25 mouse cellular contexts compared by ENCODE assay signal in the genomic region with DNA sequence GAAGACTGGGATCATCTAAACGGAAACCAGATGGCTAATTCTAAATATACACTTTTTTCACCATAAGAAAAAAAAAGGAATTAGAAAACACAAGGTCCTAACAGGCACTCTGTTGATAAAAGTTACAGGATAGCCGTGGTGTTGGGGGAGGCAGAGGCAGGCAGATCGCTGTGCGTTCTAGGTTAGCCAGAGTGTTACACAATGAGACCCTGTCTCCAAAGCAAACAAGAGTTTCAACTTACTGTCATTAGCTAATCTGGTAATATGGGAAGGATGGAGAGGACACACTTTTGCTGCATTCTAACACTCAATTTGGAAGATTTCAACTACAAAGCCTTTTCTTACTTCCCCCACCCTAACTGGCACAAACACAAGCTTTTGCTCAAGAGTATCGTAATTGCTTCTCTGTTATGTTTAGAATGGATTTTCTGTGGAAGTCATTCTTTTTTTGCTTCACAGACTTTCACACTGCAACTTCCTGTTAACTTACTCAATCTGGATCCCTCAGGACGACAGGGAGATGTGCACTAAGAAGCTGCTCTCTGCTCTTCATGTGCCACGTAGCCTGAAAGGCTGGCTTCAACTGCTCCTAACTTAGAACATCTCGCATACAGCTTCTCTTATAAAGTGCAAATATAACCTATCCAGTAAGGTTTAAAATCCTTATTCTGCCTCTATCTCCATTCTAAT. TPM values are rescaled to one million over a fixed set of nuclear protein-coding genes. Genes with fewer than 3 reads are reported as not detected.
DNase-seq lines count a peak whose midpoint lies in the region; ATAC-seq and TF ChIP-seq lines count a peak whose summit lies in the region.
"Had no signal": no experiment of that assay in that cellular context is flagged by ENCODE, and none has a peak within 500 bp of the region (broad histone marks: within the 10 kb centered on the region; RNA-seq: fewer than 3 reads in every experiment).

No protein-coding gene starts in this region.

- no peaks in the 10 kb centered on the region for H3K27me3 ChIP-seq in forebrain, postnatal 0 days (ENCODE audit: insufficient read depth, low read length)
- H3K27me3 ChIP-seq in forebrain, embryonic 10.5 days (ENCODE audit: poor library complexity, severe bottlenecking): no peaks in the 10 kb centered on the region
- H3K27me3 ChIP-seq in liver, adult 2 months (ENCODE audit: control insufficient read depth, insufficient read depth, low read length): no peaks in the 10 kb centered on the region
- no peaks in the 10 kb centered on the region for H3K27me3 ChIP-seq in liver, postnatal 0 days (ENCODE audit: insufficient read depth, low read length)
- H3K27me3 ChIP-seq in lung, postnatal 0 days (replicated peaks; ENCODE audit: insufficient read depth, low read length): no peaks in the 10 kb centered on the region
- H3K27me3 ChIP-seq: embryonic facial prominence, embryonic 13.5 days; forebrain, embryonic 13.5 days; heart, embryonic 13.5 days; hindbrain, embryonic 12.5 days had no signal

- H3K36me3 ChIP-seq in forebrain, postnatal 0 days (ENCODE audit: insufficient read depth): no peaks in the 10 kb centered on the region
- no peaks in the 10 kb centered on the region; the same call in 1 of the 2 replicates for H3K36me3 ChIP-seq in forebrain, embryonic 10.5 days (replicated peaks)
- H3K36me3 ChIP-seq in liver, adult 2 months (ENCODE audit: control insufficient read depth, insufficient read depth, low read length): no peaks in the 10 kb centered on the region
- 0 out of 2 replicates have a peak, but pooled peaks cover 2% of the 10 kb centered on the region for H3K36me3 ChIP-seq in liver, postnatal 0 days (replicated peaks; ENCODE audit: insufficient read depth, low read length)
- H3K36me3 ChIP-seq in lung, postnatal 0 days (ENCODE audit: insufficient read depth, low read length): no peaks in the 10 kb centered on the region
- H3K36me3 ChIP-seq: embryonic facial prominence, embryonic 13.5 days; hindbrain, embryonic 12.5 days had no signal

- H3K4me2 ChIP-seq in forebrain, postnatal 0 days (ENCODE audit: low read depth): no peak overlapping the region
- no peak overlapping the region for H3K4me2 ChIP-seq in liver, postnatal 0 days (ENCODE audit: low read depth, low read length)
- H3K4me2 ChIP-seq in lung, postnatal 0 days (replicated peaks; ENCODE audit: low read depth, low read length): no peak overlapping the region
- H3K4me2 ChIP-seq: embryonic facial prominence, embryonic 13.5 days; forebrain, embryonic 13.5 days; heart, embryonic 13.5 days; hindbrain, embryonic 12.5 days had no signal

- WGBS in forebrain, postnatal 0 days: 77% methylated on average over 8 of the region's 8 CpGs
- 81% methylated on average over 8 of the region's 8 CpGs for WGBS in forebrain, embryonic 10.5 days
- WGBS in liver, adult 2 months: 48% methylated on average over 8 of the region's 8 CpGs
- 59% methylated on average over 8 of the region's 8 CpGs for WGBS in liver, postnatal 0 days (ENCODE audit: insufficient replicate concordance)
- 54% methylated on average over 8 of the region's 8 CpGs for WGBS in lung, postnatal 0 days

- H3K9me3 ChIP-seq in forebrain, postnatal 0 days (ENCODE audit: low read length): no peaks in the 10 kb centered on the region
- no peaks in the 10 kb centered on the region for H3K9me3 ChIP-seq in forebrain, embryonic 10.5 days
- no peaks in the 10 kb centered on the region for H3K9me3 ChIP-seq in liver, postnatal 0 days (ENCODE audit: low read length)
- H3K9me3 ChIP-seq in lung, postnatal 0 days (ENCODE audit: low read length): no peaks in the 10 kb centered on the region
- H3K9me3 ChIP-seq: embryonic facial prominence, embryonic 13.5 days; forebrain, embryonic 13.5 days; heart, embryonic 13.5 days; hindbrain, embryonic 12.5 days had no signal

- no peaks in the 10 kb centered on the region for H3K79me2 ChIP-seq in liver, adult 2 months (ENCODE audit: control insufficient read depth, insufficient read depth, low read length)

- TF ChIP-seq CTCF in forebrain, postnatal 0 days (IDR thresholded peaks at IDR 0.05; ENCODE audit: low read depth): no peak
- TF ChIP-seq CTCF in liver, adult 2 months (IDR thresholded peaks at IDR 0.05; ENCODE audit: low read depth, low read length): no peak
- no peak for TF ChIP-seq CTCF in liver, postnatal 0 days (IDR thresholded peaks at IDR 0.05; ENCODE audit: low read depth)
- TF ChIP-seq CTCF in lung, postnatal 0 days (IDR thresholded peaks at IDR 0.05): no peak

- no peak for DNase-seq in forebrain, postnatal 0 days
- DNase-seq in forebrain, embryonic 10.5 days (ENCODE audit: extremely low spot score, low spot score): no peak
- DNase-seq in liver, adult 2 months (ENCODE audit: extremely low read depth, low read depth, low spot score): peak; percentile 12
- DNase-seq in liver, postnatal 0 days: no peak
- DNase-seq in lung, postnatal 0 days (ENCODE audit: low spot score): peak; percentile 73
- DNase-seq in lung, postnatal 4 days: no peak
- no peak for DNase-seq in gastrocnemius, adult 18-20 months (ENCODE audit: low spot score)
- DNase-seq: adrenal gland, postnatal 14 days; cerebellum, adult 2 months; cerebellum, postnatal 10 days; embryo, embryonic 11 days; gastrocnemius, postnatal 14 days; heart, postnatal 4 days had no signal

- TF ChIP-seq EP300 in liver, postnatal 0 days (IDR thresholded peaks at IDR 0.05; ENCODE audit: low read depth): no peak
- no peak for TF ChIP-seq EP300 in lung, postnatal 0 days (IDR thresholded peaks at IDR 0.05)

- no peaks in the 10 kb centered on the region for H3K4me1 ChIP-seq in forebrain, postnatal 0 days (ENCODE audit: insufficient read depth)
- H3K4me1 ChIP-seq in forebrain, embryonic 10.5 days: no peaks in the 10 kb centered on the region
- H3K4me1 ChIP-seq in liver, adult 2 months (ENCODE audit: control insufficient read depth, insufficient read depth, low read length): peaks cover 4% of the 10 kb centered on the region; the same call in 1 of the 2 replicates
- peaks cover 8% of the 10 kb centered on the region; the same call in 1 of the 2 replicates for H3K4me1 ChIP-seq in liver, postnatal 0 days (ENCODE audit: insufficient read depth)
- H3K4me1 ChIP-seq in lung, postnatal 0 days (ENCODE audit: insufficient read depth, low read depth, low read length): no peaks in the 10 kb centered on the region
- H3K4me1 ChIP-seq: embryonic facial prominence, embryonic 13.5 days; forebrain, embryonic 13.5 days; heart, embryonic 13.5 days had no signal

- peak; percentile 36; the same call in 1 of the 2 replicates for ATAC-seq in forebrain, postnatal 0 days
- ATAC-seq in liver, postnatal 0 days: no peak
- ATAC-seq in lung, postnatal 0 days: peak; percentile 65
- ATAC-seq in megakaryocyte progenitor cell, adult 5-6 weeks (replicated peaks; ENCODE audit: poor library complexity): peak; percentile 64
- ATAC-seq: hindbrain, embryonic 16.5 days; inflammation-experienced regulatory T-cells, adult 6 months had no signal

- H3K27ac ChIP-seq in forebrain, postnatal 0 days (ENCODE audit: low read depth, low read length): no peak overlapping the region
- H3K27ac ChIP-seq in forebrain, embryonic 10.5 days: no peak overlapping the region
- H3K27ac ChIP-seq in liver, adult 2 months (replicated peaks; ENCODE audit: insufficient read depth, low read depth, low read length): no peak overlapping the region
- H3K27ac ChIP-seq in liver, postnatal 0 days (ENCODE audit: low read depth): no peak overlapping the region
- no peak overlapping the region for H3K27ac ChIP-seq in lung, postnatal 0 days (ENCODE audit: low read length)
- H3K27ac ChIP-seq: embryonic facial prominence, embryonic 13.5 days; forebrain, embryonic 13.5 days; heart, embryonic 13.5 days; hindbrain, embryonic 12.5 days had no signal

- H3K9ac ChIP-seq in forebrain, postnatal 0 days: no peak overlapping the region
- H3K9ac ChIP-seq in liver, adult 2 months (ENCODE audit: low read depth, low read length): no peak overlapping the region
- H3K9ac ChIP-seq in liver, postnatal 0 days (replicated peaks): no peak overlapping the region
- H3K9ac ChIP-seq in lung, postnatal 0 days (replicated peaks; ENCODE audit: low read depth): no peak overlapping the region
- H3K9ac ChIP-seq: embryonic facial prominence, embryonic 13.5 days; forebrain, embryonic 13.5 days; heart, embryonic 13.5 days; hindbrain, embryonic 12.5 days had no signal

- TF ChIP-seq POLR2A in liver, adult 2 months (IDR thresholded peaks at IDR 0.05; ENCODE audit: extremely low read depth, insufficient read depth, low read length): no peak

- H3K4me3 ChIP-seq in forebrain, postnatal 0 days (ENCODE audit: low read depth, low read length): no peak overlapping the region
- H3K4me3 ChIP-seq in forebrain, embryonic 10.5 days: no peak overlapping the region
- H3K4me3 ChIP-seq in liver, adult 2 months (ENCODE audit: insufficient read depth, low read depth, low read length): no peak overlapping the region
- H3K4me3 ChIP-seq in liver, postnatal 0 days (ENCODE audit: low read depth, low read length): no peak overlapping the region
- H3K4me3 ChIP-seq in lung, postnatal 0 days (ENCODE audit: low read depth, low read length): no peak overlapping the region
- H3K4me3 ChIP-seq: embryonic facial prominence, embryonic 13.5 days; forebrain, embryonic 13.5 days; heart, embryonic 13.5 days; hindbrain, embryonic 12.5 days had no signal

RNA-seq across cellular contexts. Expression of a gene that starts 19.2 kb away (rescaled TPM):
- 28.0 and 30.7 TPM in 2 replicates for total RNA-seq in forebrain, postnatal 0 days (2014; rRNA removed)
- polyA plus RNA-seq in forebrain, postnatal 0 days (2015; fragmentation: Nextera tagmentation; extraction: Ambion mirVana): 54.9 and 66.4 TPM in 2 replicates
- polyA plus RNA-seq in forebrain, embryonic 10.5 days (2016; fragmentation: Nextera tagmentation; extraction: Ambion mirVana): 40.7 and 43.8 TPM in 2 replicates
- total RNA-seq in liver, adult 2 months (2014; rRNA removed): 18.1 and 25.8 TPM in 2 replicates
- polyA plus RNA-seq in liver, adult 2 months (2012; rRNA removed): 2.6 and 2.9 TPM in 2 replicates
- polyA plus RNA-seq in liver, postnatal 0 days (2015; fragmentation: Nextera tagmentation; extraction: Ambion mirVana): 34.5 and 41.9 TPM in 2 replicates
- polyA plus RNA-seq in lung, postnatal 0 days (2015; fragmentation: Nextera tagmentation; extraction: Ambion mirVana): 46.0 and 48.8 TPM in 2 replicates
- 21.0 and 32.8 TPM in 2 replicates for total RNA-seq in megakaryocyte progenitor cell, adult 5-6 weeks (2015)
- total RNA-seq in megakaryocyte progenitor cell, adult 5-6 weeks (2017): 15.6 and 17.4 TPM in 2 replicates
- total RNA-seq in gastrocnemius, adult 18-20 months (2021): 10 to 100 TPM; 25.4 to 29.7 TPM

RNA-seq across cellular contexts. Expression of a gene that starts 41.4 kb away (rescaled TPM):
- total RNA-seq in forebrain, postnatal 0 days (2014; rRNA removed): not detected in 2 replicates
- 0.23 TPM in 1 of 2 replicates, not detected in the other for polyA plus RNA-seq in forebrain, postnatal 0 days (2015; fragmentation: Nextera tagmentation; extraction: Ambion mirVana)
- not detected in 2 replicates for polyA plus RNA-seq in forebrain, embryonic 10.5 days (2016; fragmentation: Nextera tagmentation; extraction: Ambion mirVana)
- total RNA-seq in liver, adult 2 months (2014; rRNA removed): not detected in 2 replicates
- polyA plus RNA-seq in liver, adult 2 months (2012; rRNA removed): not detected in 2 replicates
- not detected in 2 replicates for polyA plus RNA-seq in liver, postnatal 0 days (2015; fragmentation: Nextera tagmentation; extraction: Ambion mirVana)
- not detected in 2 replicates for polyA plus RNA-seq in lung, postnatal 0 days (2015; fragmentation: Nextera tagmentation; extraction: Ambion mirVana)
- not detected in 2 replicates for total RNA-seq in megakaryocyte progenitor cell, adult 5-6 weeks (2015)
- total RNA-seq in megakaryocyte progenitor cell, adult 5-6 weeks (2017): not detected in 2 replicates
- total RNA-seq in gastrocnemius, adult 18-20 months (2021): not detected
- total RNA-seq: adrenal gland, adult 18-20 months; adrenal gland, postnatal 14 days; gastrocnemius, postnatal 14 days; heart, postnatal 4 days; MEL had no signal
- polyA plus RNA-seq: C2C12; cerebellum, adult 2 months; embryonic facial prominence, embryonic 13.5 days; forebrain, embryonic 13.5 days; gonadal fat pad, adult 2 months; heart, embryonic 13.5 days; heart, postnatal 0 days; hindbrain, embryonic 12.5 days; hindbrain, embryonic 16.5 days; inflammation-experienced regulatory T-cells, adult 6 months had no signal

Comparison
In these comparisons a context has a peak if more than half of its experiments do, and no peak if none do; other contexts are left out.
1. DNase-seq: peak in liver, adult 2 months (single experiment) and lung, postnatal 0 days (single experiment); none in forebrain, postnatal 0 days (single experiment), forebrain, embryonic 10.5 days (single experiment), liver, postnatal 0 days (single experiment), lung, postnatal 4 days (0 of 2) and gastrocnemius, adult 18-20 months (single experiment).